Mouse (Mus musculus) limb, embryonic 14.5 days (tissue): Measurements from ENCODE around the gene Klhdc2. TPM values are rescaled to one million over a fixed set of nuclear protein-coding genes. Genes with fewer than 3 reads are reported as not detected.

Source experiments
- ATAC-seq: fragments of 200-750 bp; cut with Nextera tagmentation; 2 replicates; pipeline ENCODE4 v1.8.0; 2017; ENCODE audit warnings: low read depth, moderate number of reproducible peaks, moderate TSS enrichment; ENCODE audit not compliant: low FRiP score
- DNase-seq: peaks from one replicate; pipeline ENCODE4 v3.0.0-alpha.2; 2015; ENCODE audit warnings: low spot score
- H3K27ac ChIP-seq: fragments of 300-500 bp; sonication (generic); replicated peaks from 2 replicates; pipeline ENCODE4 v1.5.1; 2014; ENCODE audit warnings: low read depth, mild to moderate bottlenecking, low read length, moderate library complexity, mixed read lengths
- H3K27me3 ChIP-seq: fragments of 300-500 bp; sonication (generic); 2 replicates; pipeline ENCODE4 v1.6.1; 2014; ENCODE audit warnings: low read length, mixed read lengths; ENCODE audit not compliant: control insufficient read depth, insufficient read depth
- H3K36me3 ChIP-seq: fragments of 300-500 bp; sonication (generic); 2 replicates; pipeline ENCODE4 v1.6.1; 2014; ENCODE audit warnings: mild to moderate bottlenecking, low read length, moderate library complexity, mixed read lengths; ENCODE audit not compliant: control insufficient read depth, insufficient read depth
- H3K4me1 ChIP-seq: fragments of 300-500 bp; sonication (generic); 2 replicates; pipeline ENCODE4 v1.6.1; 2014; ENCODE audit warnings: antibody characterized with exemption, low read length, mixed read lengths; ENCODE audit not compliant: control insufficient read depth, insufficient read depth
- H3K4me2 ChIP-seq: fragments of 300-500 bp; sonication (generic); replicated peaks from 2 replicates; pipeline ENCODE4 v1.6.1; 2014; ENCODE audit warnings: low read depth, mild to moderate bottlenecking, low read length, moderate library complexity; ENCODE audit not compliant: severe bottlenecking
- H3K4me3 ChIP-seq: fragments of 300-500 bp; sonication (generic); replicated peaks from 2 replicates; pipeline ENCODE4 v1.5.1; 2014; ENCODE audit warnings: low read length
- H3K9ac ChIP-seq: fragments of 300-500 bp; sonication (generic); 2 replicates; pipeline ENCODE4 v1.6.1; 2014; ENCODE audit warnings: mild to moderate bottlenecking, low read depth, low read length, moderate library complexity; ENCODE audit not compliant: severe bottlenecking
- H3K9me3 ChIP-seq: fragments of 300-500 bp; sonication (generic); 2 replicates; pipeline ENCODE4 v1.6.1; 2016; ENCODE audit warnings: low read length; ENCODE audit not compliant: control insufficient read depth
- POLR2A ChIP-seq: fragments of 200-500 bp; IDR thresholded peaks from 2 replicates; pipeline ENCODE4 v1.8.0; 2012; ENCODE audit warnings: inconsistent platforms, mild to moderate bottlenecking, moderate library complexity, borderline replicate concordance; ENCODE audit not compliant: insufficient read depth, insufficient read length; ENCODE audit errors: extremely low read depth
- WGBS: fragments of 180-500 bp; shearing (Covaris S2); extraction: QIAGEN DNeasy Blood & Tissue Kit; methylation state at CpG from one replicate; pipeline ENCODE4 v1.1.7; 2014; 5-methylcytosine and 5-hydroxymethylcytosine counted together
- polyA plus RNA-seq, 2 experiments: library from polyadenylated mRNA; depleted of rRNA in 1 of 2; stranded (reverse) in 1 of 2; unstranded in 1 of 2; fragments of >200 nt; fragmentation: Nextera tagmentation in 1 of 2; extraction: Ambion mirVana in 1 of 2; gene quantifications; 2 replicates each; pipeline versions ENCODE4 v1.2.1 to v1.2.3; 2012 to 2014

Klhdc2 gene
- polyA plus RNA-seq, 2 experiments = 96.0 to 124 TPM

- Histone ChIP-seq H3K4me1 (no peaks in the 10 kb centered on the region), H3K9me3 (no peaks in the 10 kb centered on the region), H3K27ac (no peak overlapping the region), H3K4me3 (no peak overlapping the region), H3K4me2 (no peak overlapping the region), H3K27me3 (no peaks in the 10 kb centered on the region), H3K36me3 (no peaks in the 10 kb centered on the region), H3K9ac (no peak overlapping the region)
- DNase-seq = no peak
- WGBS = 92% methylated on average over 5 of the region's 5 CpGs
- TF ChIP-seq POLR2A = no peak
- ATAC-seq = no peak
Measured at GRCm38 (mm10) chr12:69262251-69262650, 34.2 kb upstream of the Klhdc2 start.

DNA sequence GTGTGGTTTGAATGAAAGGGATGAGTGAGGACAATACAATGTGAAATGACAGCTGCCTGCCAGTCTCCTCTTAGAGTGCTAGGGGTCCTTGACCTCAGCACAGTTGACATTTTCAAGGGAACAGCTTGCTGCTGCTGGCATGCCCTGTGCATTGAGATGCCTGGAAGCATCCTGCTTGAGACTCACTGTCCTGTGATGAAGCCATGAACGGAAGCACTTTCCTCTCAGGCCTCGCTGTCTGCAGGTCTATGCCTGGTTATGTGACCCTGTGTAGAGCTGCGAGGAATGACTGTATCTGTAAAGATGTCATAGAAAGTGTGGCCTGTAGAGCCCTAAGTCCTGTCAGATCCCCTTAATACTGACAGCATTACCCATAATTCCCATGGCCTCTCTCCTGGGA lies 31.4 kb upstream of the Klhdc2 start:
- 81% methylated on average over 3 of the region's 3 CpGs for WGBS
- no peak overlapping the region for H3K4me2 ChIP-seq
- no peaks in the 10 kb centered on the region for H3K27me3 ChIP-seq
- no peak for ATAC-seq
- no peaks in the 10 kb centered on the region for H3K36me3 ChIP-seq
- TF ChIP-seq POLR2A = no peak
- no peak overlapping the region for H3K27ac ChIP-seq
- no peaks in the 10 kb centered on the region for H3K4me1 ChIP-seq
- DNase-seq = no peak
- no peaks in the 10 kb centered on the region for H3K9me3 ChIP-seq
- no peak overlapping the region for H3K4me3 ChIP-seq
- no peak overlapping the region for H3K9ac ChIP-seq

DNA sequence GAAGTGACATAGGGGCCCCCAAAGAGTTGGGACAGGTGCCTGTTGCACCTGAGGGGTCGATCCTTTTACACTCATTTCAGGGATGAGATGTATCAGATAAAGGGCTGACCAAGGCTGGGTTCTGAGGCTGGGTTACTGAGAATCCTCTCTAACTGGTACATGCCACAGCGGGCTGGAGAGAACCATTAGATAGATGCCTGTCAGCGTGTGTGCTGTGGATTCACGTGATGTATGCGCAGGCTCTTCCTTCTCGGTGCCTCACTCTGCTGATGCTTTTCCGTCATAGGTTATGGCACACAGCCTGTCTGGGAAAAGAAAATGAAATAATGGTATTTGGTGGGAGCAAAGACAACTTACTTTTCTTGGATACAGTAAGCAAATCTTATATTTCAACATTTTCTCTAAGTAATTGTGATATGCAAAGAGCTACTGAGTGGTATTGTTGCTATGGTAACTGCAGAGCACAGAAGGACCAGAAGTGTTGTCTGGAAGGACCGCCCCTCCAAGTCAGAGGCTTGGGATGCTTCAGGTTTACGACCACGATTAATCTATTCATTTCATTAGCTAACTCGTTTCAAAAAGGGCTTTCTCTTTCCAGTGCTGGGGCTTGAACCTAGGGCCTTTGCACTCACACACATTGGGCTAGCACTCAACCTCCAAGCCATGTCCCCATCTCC lies 28.4 kb upstream of the Klhdc2 start:
- Histone ChIP-seq H3K4me2 (no peak overlapping the region), H3K4me3 (no peak overlapping the region), H3K27ac (no peak overlapping the region), H3K36me3 (no peaks in the 10 kb centered on the region), H3K9ac (no peak overlapping the region), H3K9me3 (no peaks in the 10 kb centered on the region), H3K4me1 (no peaks in the 10 kb centered on the region), H3K27me3 (no peaks in the 10 kb centered on the region)
- WGBS = 77% methylated on average over 11 of the region's 11 CpGs
- DNase-seq (no peak), ATAC-seq (no peak)
- TF ChIP-seq POLR2A = no peak

DNA sequence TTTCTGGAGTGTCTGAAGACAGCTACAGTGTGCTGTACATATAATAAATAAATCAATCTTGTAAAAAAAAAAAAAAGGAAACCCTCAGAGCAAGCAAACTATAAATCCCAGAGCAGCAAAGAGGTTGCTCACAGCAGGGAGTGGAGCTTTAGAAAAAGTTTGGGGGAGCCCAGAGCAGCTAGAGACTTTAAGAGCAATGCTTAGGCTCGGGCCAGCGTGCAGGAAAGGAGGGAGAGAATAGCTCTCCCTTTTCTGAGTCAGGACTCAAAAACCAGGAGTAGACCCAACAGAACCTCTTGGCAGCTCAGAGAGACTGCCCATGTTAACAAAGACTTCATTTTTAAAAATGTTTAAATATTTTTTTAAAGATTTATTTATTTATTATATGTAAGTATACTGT lies 27.5 kb upstream of the Klhdc2 start:
- Histone ChIP-seq H3K27ac (no peak overlapping the region), H3K27me3 (no peaks in the 10 kb centered on the region), H3K9ac (no peak overlapping the region), H3K4me1 (no peaks in the 10 kb centered on the region), H3K4me2 (no peak overlapping the region), H3K36me3 (no peaks in the 10 kb centered on the region), H3K4me3 (no peak overlapping the region), H3K9me3 (no peaks in the 10 kb centered on the region)
- DNase-seq = no peak
- 49% methylated on average over 2 of the region's 2 CpGs for WGBS
- no peak for TF ChIP-seq POLR2A
- ATAC-seq = no peak

DNA sequence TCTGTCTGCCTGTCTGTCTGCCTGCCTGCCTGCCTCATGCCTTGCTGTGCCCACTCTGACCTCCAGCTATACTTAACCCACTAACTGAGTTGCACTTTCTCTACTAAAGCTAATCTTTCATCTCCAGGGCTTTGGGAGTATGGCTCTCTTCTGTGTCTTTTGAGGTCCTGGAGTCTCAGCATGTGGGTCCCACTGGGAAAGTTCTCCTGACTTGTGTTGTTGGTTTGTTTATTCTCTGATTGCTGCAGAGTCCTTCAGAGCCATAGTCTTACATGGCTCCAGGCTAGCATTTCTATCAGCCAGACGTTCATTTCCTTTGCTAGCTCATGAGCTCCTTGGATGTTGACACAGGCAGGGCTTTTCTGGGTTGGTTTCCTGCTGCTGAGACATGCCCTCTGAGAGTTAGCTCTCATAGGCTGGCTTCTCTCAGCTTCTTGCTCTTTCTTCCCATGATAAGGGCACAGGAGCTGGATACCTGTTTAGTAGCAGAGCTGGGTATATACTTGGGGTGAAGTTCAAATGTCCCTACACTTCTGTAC lies 16.5 kb upstream of the Klhdc2 start:
- Histone ChIP-seq H3K9me3 (no peaks in the 10 kb centered on the region), H3K9ac (no peak overlapping the region), H3K36me3 (no peaks in the 10 kb centered on the region), H3K27ac (no peak overlapping the region), H3K27me3 (no peaks in the 10 kb centered on the region), H3K4me2 (no peak overlapping the region), H3K4me1 (no peaks in the 10 kb centered on the region), H3K4me3 (no peak overlapping the region)
- 30% methylated on average over 1 of the region's 1 CpGs for WGBS
- DNase-seq (no peak), ATAC-seq (no peak)
- TF ChIP-seq POLR2A = no peak

- no peaks in the 10 kb centered on the region for H3K36me3 ChIP-seq
- H3K4me1 ChIP-seq = no peaks in the 10 kb centered on the region
- 94% methylated on average over 3 of the region's 3 CpGs for WGBS
- DNase-seq = no peak
- H3K9ac ChIP-seq = no peak overlapping the region
- no peaks in the 10 kb centered on the region for H3K9me3 ChIP-seq
- H3K27ac ChIP-seq = no peak overlapping the region
- H3K27me3 ChIP-seq = no peaks in the 10 kb centered on the region
- no peak for ATAC-seq
- no peak overlapping the region for H3K4me3 ChIP-seq
- no peak overlapping the region for H3K4me2 ChIP-seq
- TF ChIP-seq POLR2A = no peak
Measured at GRCm38 (mm10) chr12:69280915-69281314, 15.6 kb upstream of the Klhdc2 start.
